Mouse (Mus musculus): ENCODE data around the gene Entpd1. TPM values are rescaled to one million over a fixed set of nuclear protein-coding genes. Genes with fewer than 3 reads are reported as not detected.

Entpd1 gene
- polyA plus RNA-seq, 1 experiment = 11.2 TPM

DNA sequence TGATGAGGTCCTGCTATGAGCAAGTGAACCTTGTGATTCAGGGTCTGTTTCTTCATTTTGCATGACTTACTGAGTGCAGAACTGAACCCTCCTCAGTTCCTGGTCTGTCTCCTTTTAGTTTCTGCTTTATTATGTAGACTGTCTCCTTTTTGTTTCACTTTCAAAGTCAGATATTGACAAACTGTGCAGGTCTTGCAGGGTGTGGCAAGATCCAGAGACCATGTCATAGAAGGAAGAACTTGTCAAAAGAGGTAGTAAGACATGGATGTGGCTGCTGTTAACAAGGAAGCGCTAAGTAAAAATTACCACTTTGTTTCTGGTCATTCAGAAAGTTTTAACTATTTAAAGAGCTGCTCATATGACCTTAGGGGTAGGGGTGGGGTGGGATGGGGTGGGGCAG lies 72.0 kb downstream of the Entpd1 start:
- no peak for DNase-seq
- Histone ChIP-seq H3K4me3 (ENCODE audit: control insufficient read depth, insufficient read depth, low read length) (no peak overlapping the region), H3K27ac (ENCODE audit: control insufficient read depth, insufficient read depth, low read length) (no peak overlapping the region), H3K36me3 (ENCODE audit: control insufficient read depth, insufficient read depth, low read length) (no peaks in the 10 kb centered on the region), H3K4me1 (replicated peaks; ENCODE audit: control insufficient read depth, insufficient read depth, low read length) (peaks cover 23% of the 10 kb centered on the region), H3K27me3 (ENCODE audit: control insufficient read depth, insufficient read depth, low read length) (no peaks in the 10 kb centered on the region)
- TF ChIP-seq POLR2A (IDR thresholded peaks at IDR 0.05; ENCODE audit: control insufficient read depth, extremely low read depth, insufficient read depth, low read length, poor library complexity) (no peak), CTCF (IDR thresholded peaks at IDR 0.05; ENCODE audit: borderline replicate concordance, control insufficient read depth, extremely low read depth, insufficient read depth, low read length, poor library complexity) (no peak)
- WGBS = 50% methylated on average over 1 of the region's 1 CpGs

GRCm38 (mm10) chr19:40684566-40684965 lies 72.4 kb downstream of the Entpd1 start:
- H3K27ac ChIP-seq (ENCODE audit: control insufficient read depth, insufficient read depth, low read length) = no peak overlapping the region
- WGBS = 85% methylated on average over 7 of the region's 7 CpGs
- TF ChIP-seq POLR2A (IDR thresholded peaks at IDR 0.05; ENCODE audit: control insufficient read depth, extremely low read depth, insufficient read depth, low read length, poor library complexity) (no peak), CTCF (IDR thresholded peaks at IDR 0.05; ENCODE audit: borderline replicate concordance, control insufficient read depth, extremely low read depth, insufficient read depth, low read length, poor library complexity) (no peak)
- no peaks in the 10 kb centered on the region for H3K36me3 ChIP-seq (ENCODE audit: control insufficient read depth, insufficient read depth, low read length)
- H3K27me3 ChIP-seq (ENCODE audit: control insufficient read depth, insufficient read depth, low read length) = no peaks in the 10 kb centered on the region
- peaks cover 22% of the 10 kb centered on the region for H3K4me1 ChIP-seq (replicated peaks; ENCODE audit: control insufficient read depth, insufficient read depth, low read length)
- no peak overlapping the region for H3K4me3 ChIP-seq (ENCODE audit: control insufficient read depth, insufficient read depth, low read length)
- DNase-seq = no peak

DNA sequence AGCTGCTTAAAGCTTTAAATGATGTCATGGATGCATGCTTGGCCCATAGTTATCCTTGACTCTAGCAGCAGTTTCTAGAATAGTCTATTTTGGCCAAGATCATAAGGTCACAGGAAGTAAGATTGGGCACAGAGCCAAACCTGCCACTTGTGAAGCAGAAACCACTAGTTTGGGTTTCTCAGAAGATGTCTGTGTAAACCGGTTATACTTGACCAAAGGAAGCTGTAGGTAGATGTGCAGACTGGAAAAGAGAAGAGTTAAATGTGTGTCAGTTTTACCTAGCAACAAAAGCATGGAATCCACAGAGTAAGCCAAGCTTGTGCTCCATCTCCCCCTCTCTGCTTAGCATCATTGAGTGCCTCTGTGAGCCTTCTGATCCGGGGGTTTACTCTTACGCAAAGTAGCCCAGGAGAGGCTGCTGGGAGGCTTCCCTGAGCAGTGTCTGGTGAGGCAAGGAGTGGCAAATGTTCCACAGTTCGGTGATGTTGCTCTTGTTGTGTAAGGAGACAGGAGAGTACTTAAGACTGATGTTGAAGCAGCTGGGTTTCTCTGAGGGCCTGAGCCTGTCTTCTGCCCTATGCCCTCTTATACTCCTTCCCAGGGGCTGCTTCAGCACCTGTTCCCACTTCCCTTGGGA lies 75.2 kb downstream of the Entpd1 start:
- no peaks in the 10 kb centered on the region for H3K36me3 ChIP-seq (ENCODE audit: control insufficient read depth, insufficient read depth, low read length)
- H3K27me3 ChIP-seq (ENCODE audit: control insufficient read depth, insufficient read depth, low read length) = no peaks in the 10 kb centered on the region
- DNase-seq = no peak
- H3K4me3 ChIP-seq (ENCODE audit: control insufficient read depth, insufficient read depth, low read length) = no peak overlapping the region
- TF ChIP-seq CTCF (IDR thresholded peaks at IDR 0.05; ENCODE audit: borderline replicate concordance, control insufficient read depth, extremely low read depth, insufficient read depth, low read length, poor library complexity) = no peak
- no peak for TF ChIP-seq POLR2A (IDR thresholded peaks at IDR 0.05; ENCODE audit: control insufficient read depth, extremely low read depth, insufficient read depth, low read length, poor library complexity)
- H3K4me1 ChIP-seq (replicated peaks; ENCODE audit: control insufficient read depth, insufficient read depth, low read length) = peaks cover 17% of the 10 kb centered on the region
- H3K27ac ChIP-seq (ENCODE audit: control insufficient read depth, insufficient read depth, low read length) = no peak overlapping the region
- WGBS = 56% methylated on average over 4 of the region's 4 CpGs

DNA sequence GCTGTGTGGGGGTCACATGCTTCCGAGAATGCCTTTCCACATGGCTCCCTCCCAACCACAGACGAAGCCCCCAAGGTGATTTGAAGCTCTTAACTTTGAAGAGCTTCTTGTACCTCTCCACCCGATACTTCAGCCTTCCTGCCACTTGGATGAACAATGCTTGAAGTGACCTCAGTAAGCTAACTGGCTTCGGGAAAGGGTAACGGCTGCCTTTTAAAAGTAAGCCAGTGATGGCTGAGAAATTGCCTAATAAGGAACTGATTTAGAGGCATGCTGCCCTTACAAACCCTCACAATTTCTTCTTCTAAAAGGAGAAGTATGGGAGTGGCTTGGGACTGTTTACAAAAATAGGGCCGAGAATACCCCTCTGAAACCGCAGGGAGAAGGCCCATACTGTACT lies 81.0 kb downstream of the Entpd1 start:
- Histone ChIP-seq H3K4me3 (ENCODE audit: control insufficient read depth, insufficient read depth, low read length) (no peak overlapping the region), H3K36me3 (ENCODE audit: control insufficient read depth, insufficient read depth, low read length) (no peaks in the 10 kb centered on the region), H3K4me1 (replicated peaks; ENCODE audit: control insufficient read depth, insufficient read depth, low read length) (peaks cover 1% of the 10 kb centered on the region; the same call in 1 of the 2 replicates), H3K27ac (ENCODE audit: control insufficient read depth, insufficient read depth, low read length) (no peak overlapping the region), H3K27me3 (ENCODE audit: control insufficient read depth, insufficient read depth, low read length) (no peaks in the 10 kb centered on the region)
- 54% methylated on average over 7 of the region's 7 CpGs for WGBS
- no peak for TF ChIP-seq POLR2A (IDR thresholded peaks at IDR 0.05; ENCODE audit: control insufficient read depth, extremely low read depth, insufficient read depth, low read length, poor library complexity)
- no peak for TF ChIP-seq CTCF (IDR thresholded peaks at IDR 0.05; ENCODE audit: borderline replicate concordance, control insufficient read depth, extremely low read depth, insufficient read depth, low read length, poor library complexity)
- DNase-seq = no peak

- no peaks in the 10 kb centered on the region for H3K36me3 ChIP-seq (ENCODE audit: control insufficient read depth, insufficient read depth, low read length)
- no peaks in the 10 kb centered on the region; the same call in 1 of the 2 replicates for H3K4me1 ChIP-seq (replicated peaks; ENCODE audit: control insufficient read depth, insufficient read depth, low read length)
- H3K4me3 ChIP-seq (ENCODE audit: control insufficient read depth, insufficient read depth, low read length) = no peak overlapping the region
- no peaks in the 10 kb centered on the region for H3K27me3 ChIP-seq (ENCODE audit: control insufficient read depth, insufficient read depth, low read length)
- no peak for DNase-seq
- no peak for TF ChIP-seq POLR2A (IDR thresholded peaks at IDR 0.05; ENCODE audit: control insufficient read depth, extremely low read depth, insufficient read depth, low read length, poor library complexity)
- no peak for TF ChIP-seq CTCF (IDR thresholded peaks at IDR 0.05; ENCODE audit: borderline replicate concordance, control insufficient read depth, extremely low read depth, insufficient read depth, low read length, poor library complexity)
- WGBS = 96% methylated on average over 6 of the region's 6 CpGs
- no peak overlapping the region for H3K27ac ChIP-seq (ENCODE audit: control insufficient read depth, insufficient read depth, low read length)
These were observed 84.0 kb downstream of the Entpd1 start for GRCm38 (mm10) chr19:40696116-40696515.

GRCm38 (mm10) chr19:40698103-40698853 lies 86.1 kb downstream of the Entpd1 start:
- 92% methylated on average over 13 of the region's 13 CpGs for WGBS
- TF ChIP-seq CTCF (IDR thresholded peaks at IDR 0.05; ENCODE audit: borderline replicate concordance, control insufficient read depth, extremely low read depth, insufficient read depth, low read length, poor library complexity) = no peak
- TF ChIP-seq POLR2A (IDR thresholded peaks at IDR 0.05; ENCODE audit: control insufficient read depth, extremely low read depth, insufficient read depth, low read length, poor library complexity) = no peak
- H3K27ac ChIP-seq (ENCODE audit: control insufficient read depth, insufficient read depth, low read length) = no peak overlapping the region
- no peaks in the 10 kb centered on the region for H3K36me3 ChIP-seq (ENCODE audit: control insufficient read depth, insufficient read depth, low read length)
- H3K4me1 ChIP-seq (replicated peaks; ENCODE audit: control insufficient read depth, insufficient read depth, low read length) = no peaks in the 10 kb centered on the region
- no peaks in the 10 kb centered on the region for H3K27me3 ChIP-seq (ENCODE audit: control insufficient read depth, insufficient read depth, low read length)
- no peak overlapping the region for H3K4me3 ChIP-seq (ENCODE audit: control insufficient read depth, insufficient read depth, low read length)
- DNase-seq = no peak
